Mouse (Mus musculus) testis, adult 2 months (tissue): ENCODE measurements at regions not wholly inside any gene's neighbourhood (a gene's known extent, or its start where the extent isn't known, plus 50 kb on each side); places are given as distances from the start of the nearest gene placed in this dataset.

Experiments
- H3K27ac ChIP-seq: fragments of 200-500 bp; 2 replicates; pipeline ENCODE4 v1.5.1; 2012; ENCODE audit warnings: low read depth, low read length; ENCODE audit not compliant: control insufficient read depth, insufficient read depth
- H3K27me3 ChIP-seq: fragments of 200-500 bp; 2 replicates; pipeline ENCODE4 v1.6.1; 2012; ENCODE audit warnings: mild to moderate bottlenecking, low read length, moderate library complexity; ENCODE audit not compliant: control insufficient read depth, insufficient read depth
- H3K36me3 ChIP-seq: fragments of 200-500 bp; 2 replicates; pipeline ENCODE4 v1.6.1; 2012; ENCODE audit warnings: mild to moderate bottlenecking, low read length; ENCODE audit not compliant: control insufficient read depth, insufficient read depth
- H3K4me1 ChIP-seq: fragments of 200-500 bp; 2 replicates; pipeline ENCODE4 v1.6.1; 2012; ENCODE audit warnings: low read length; ENCODE audit not compliant: control insufficient read depth, insufficient read depth
- H3K4me3 ChIP-seq: fragments of 200-500 bp; 2 replicates; pipeline ENCODE4 v1.5.1; 2012; ENCODE audit warnings: low read depth, mild to moderate bottlenecking, low read length, moderate library complexity, mixed read lengths; ENCODE audit not compliant: control insufficient read depth
- CTCF ChIP-seq: fragments of 200-500 bp; IDR thresholded peaks from 2 replicates; pipeline ENCODE4 v1.5.1; 2012; ENCODE audit warnings: low read depth, mild to moderate bottlenecking, inconsistent platforms, low read length, moderate library complexity; ENCODE audit not compliant: control insufficient read depth, insufficient read depth, insufficient replicate concordance
- POLR2A ChIP-seq: fragments of 200-500 bp; IDR thresholded peaks from 2 replicates; pipeline ENCODE4 v1.6.1; 2012; ENCODE audit warnings: low read depth, mild to moderate bottlenecking, inconsistent platforms, low read length, moderate library complexity; ENCODE audit not compliant: control insufficient read depth

DNA sequence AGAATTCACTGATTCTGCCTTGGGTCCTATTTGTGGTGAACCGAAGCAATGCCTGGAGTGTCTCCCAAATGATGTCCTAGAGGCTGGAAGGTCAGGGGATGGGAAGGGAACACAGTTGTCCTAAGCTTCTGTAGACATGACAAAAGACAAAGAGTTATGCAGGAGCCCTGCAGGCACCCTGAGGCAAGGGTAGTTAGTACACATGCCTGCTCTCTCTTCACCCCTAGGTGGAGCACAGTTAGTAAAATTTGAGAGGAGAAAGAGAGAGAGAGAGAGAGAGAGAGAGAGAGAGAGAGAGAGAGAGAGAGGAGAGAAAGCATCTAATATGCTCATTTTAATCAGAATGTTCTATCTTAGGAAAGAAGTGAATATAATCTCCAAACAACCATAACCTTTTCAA lies 87.4 kb downstream of the Gm815 start:
- TF ChIP-seq POLR2A = no peak
- Histone ChIP-seq H3K4me3 (no peak overlapping the region), H3K27ac (no peak overlapping the region), H3K4me1 (no peaks in the 10 kb centered on the region), H3K36me3 (no peaks in the 10 kb centered on the region), H3K27me3 (no peaks in the 10 kb centered on the region)

DNA sequence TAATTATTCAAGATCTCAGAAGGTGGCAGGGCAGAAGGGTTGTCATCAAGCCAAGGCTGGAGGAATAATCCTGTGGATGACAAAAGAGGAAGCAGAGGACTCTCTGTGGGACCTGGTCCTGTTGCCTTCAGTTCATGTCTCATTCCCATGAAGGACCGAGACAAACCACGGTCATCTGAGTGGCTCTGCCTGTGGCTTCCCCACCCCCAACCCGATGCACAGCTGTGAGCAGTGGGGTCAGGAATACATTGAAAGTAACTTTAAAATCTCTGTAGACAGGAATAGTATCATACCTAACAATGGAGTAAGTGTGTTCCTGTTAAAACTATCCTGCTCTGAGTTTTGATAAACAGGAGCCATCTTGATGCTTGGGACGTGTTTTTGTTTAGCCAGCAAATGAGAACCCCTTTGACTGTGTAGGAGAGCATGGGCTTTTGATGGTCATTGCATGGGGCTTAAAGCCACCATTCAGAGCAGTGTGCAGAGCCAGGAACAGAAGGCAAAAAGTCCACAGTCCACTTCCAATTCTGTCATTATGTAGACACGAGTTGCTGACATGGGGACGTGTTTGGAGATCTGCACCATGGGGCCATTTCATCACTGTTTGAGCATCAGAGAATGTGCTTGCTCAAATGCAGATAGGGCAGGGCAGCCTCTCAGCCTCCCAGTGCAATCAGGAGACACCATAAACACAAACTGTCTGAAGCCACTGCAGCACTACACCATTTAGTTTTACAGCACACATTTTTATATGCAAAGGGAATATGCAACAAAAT lies 88.3 kb downstream of the Gm815 start:
- Histone ChIP-seq H3K4me3 (no peak overlapping the region), H3K36me3 (no peaks in the 10 kb centered on the region), H3K27ac (no peak overlapping the region), H3K27me3 (no peaks in the 10 kb centered on the region), H3K4me1 (no peaks in the 10 kb centered on the region)
- no peak for TF ChIP-seq POLR2A
- TF ChIP-seq CTCF = no peak

DNA sequence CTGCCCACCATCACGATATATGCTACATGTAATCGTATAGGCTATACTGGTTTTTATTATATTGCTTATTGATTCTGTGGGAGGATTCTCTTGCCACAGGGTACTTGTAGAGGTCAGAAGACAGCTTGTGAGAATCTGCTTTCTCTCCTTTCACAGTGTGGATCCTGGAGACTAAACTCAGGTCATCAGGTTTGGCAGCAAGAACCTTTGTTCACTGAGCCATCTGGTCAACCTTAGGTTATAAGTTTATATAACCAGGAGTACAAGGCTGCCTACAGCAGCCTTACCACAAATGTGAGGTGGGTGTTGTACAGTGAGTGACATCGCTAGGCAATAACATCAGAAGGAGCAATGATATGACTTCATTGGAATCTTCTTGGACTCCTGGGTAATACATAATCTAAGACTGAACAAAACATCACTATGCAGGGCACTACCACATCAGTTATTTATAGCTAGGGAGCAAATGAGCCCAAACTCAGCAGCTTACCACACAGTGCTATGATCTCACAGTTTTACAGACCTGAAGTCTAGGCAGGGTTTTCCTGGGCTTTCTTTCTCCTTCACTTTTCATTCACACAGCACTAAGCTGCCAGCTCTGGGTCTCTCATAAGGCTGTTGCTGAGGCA lies 89.0 kb downstream of the Gm815 start:
- no peaks in the 10 kb centered on the region for H3K27me3 ChIP-seq
- H3K4me1 ChIP-seq = no peaks in the 10 kb centered on the region
- no peak for TF ChIP-seq CTCF
- TF ChIP-seq POLR2A = no peak
- no peak overlapping the region for H3K4me3 ChIP-seq
- H3K36me3 ChIP-seq = no peaks in the 10 kb centered on the region
- H3K27ac ChIP-seq = no peak overlapping the region

DNA sequence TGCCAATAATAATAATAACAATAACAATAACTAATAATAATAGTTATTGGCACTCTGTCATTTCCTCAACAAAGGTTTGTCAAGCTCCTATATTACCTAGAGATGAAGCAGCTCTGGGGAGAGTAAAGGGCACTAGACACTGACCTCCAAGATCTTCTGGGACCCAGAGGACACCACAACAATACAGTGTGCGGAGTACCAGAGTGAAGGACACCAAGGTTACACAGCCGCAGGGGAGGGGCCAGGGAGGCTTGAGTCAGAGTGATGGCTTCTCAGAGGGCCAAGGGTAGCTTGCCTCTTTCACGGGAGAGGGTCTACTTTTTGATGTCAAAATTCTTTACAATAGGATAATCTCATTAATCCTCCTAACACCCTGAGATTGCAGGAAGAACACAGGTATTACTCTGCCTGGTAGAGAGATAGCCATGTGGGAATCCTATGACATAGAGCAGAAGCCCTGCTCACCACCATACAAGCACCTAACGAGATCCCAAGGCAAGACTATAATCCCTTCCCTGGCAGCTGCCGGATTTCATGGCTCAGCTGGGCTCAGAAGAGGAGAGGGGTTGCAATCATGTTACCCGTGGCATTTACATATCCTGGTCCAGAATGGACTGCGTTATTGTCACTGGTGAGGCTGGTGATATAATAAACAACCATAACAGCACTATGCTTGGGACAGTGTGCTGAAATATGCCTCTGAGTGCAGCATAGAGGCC lies 91.1 kb downstream of the Gm815 start:
- H3K36me3 ChIP-seq = no peaks in the 10 kb centered on the region
- no peak overlapping the region for H3K4me3 ChIP-seq
- H3K27ac ChIP-seq = no peak overlapping the region
- TF ChIP-seq CTCF (no peak), POLR2A (no peak)
- H3K27me3 ChIP-seq = no peaks in the 10 kb centered on the region
- no peaks in the 10 kb centered on the region for H3K4me1 ChIP-seq

DNA sequence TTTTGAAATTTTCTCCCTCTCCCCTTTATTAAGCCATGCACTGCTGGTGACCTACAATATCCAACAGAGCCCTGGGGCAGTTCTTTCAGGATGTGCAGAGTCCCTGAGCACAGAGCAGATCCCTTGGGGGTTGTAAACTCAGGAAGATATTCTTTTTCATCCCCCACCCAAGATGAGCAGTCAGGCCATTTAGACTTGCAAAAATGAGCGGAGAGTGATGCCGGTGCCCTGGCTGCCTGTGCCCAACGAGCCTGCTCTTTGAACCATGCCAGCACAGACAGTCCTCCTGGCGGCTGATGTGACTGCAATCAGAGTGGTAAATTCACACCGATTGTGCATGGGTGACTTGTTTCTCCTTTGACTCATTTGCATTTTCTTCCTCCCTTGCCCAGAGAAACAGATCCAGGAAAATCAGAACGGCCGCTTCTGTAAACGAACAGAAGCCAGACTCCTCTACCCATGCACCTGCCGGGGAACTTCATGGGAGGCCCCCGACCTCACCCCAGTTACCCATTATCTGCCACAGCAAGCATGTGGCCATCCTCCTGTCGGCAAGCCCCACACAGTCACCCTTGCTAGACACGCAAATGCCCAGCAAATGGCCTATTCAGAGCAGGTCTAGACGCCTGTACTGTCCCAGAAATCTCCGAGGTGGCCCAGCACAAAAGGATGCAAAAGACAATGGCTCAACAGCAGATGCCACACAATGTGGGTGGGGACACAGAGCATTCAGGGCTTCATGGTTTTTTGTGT lies 92.4 kb downstream of the Gm815 start:
- no peak for TF ChIP-seq CTCF
- Histone ChIP-seq H3K27ac (no peak overlapping the region), H3K4me3 (no peak overlapping the region), H3K4me1 (no peaks in the 10 kb centered on the region), H3K36me3 (no peaks in the 10 kb centered on the region), H3K27me3 (no peaks in the 10 kb centered on the region)

DNA sequence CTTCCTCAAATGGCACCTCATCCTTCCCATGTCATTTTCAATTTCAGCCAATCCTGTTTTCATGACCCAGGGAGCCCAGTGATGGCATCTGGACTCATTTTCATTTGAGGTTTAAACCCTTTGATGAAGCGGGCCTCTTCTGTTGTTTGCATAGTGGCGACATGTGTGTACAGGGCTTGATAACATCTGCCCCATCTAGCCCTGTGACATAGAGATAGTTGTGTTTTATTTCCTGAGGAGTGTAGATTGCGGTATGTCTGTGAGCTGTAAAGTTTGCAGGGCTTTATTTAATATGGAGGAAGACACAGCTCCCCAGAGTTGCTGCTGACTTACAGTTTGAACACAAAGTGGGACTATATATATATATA lies 92.9 kb downstream of the Gm815 start:
- Histone ChIP-seq H3K27ac (no peak overlapping the region), H3K4me1 (no peaks in the 10 kb centered on the region), H3K27me3 (no peaks in the 10 kb centered on the region), H3K36me3 (no peaks in the 10 kb centered on the region), H3K4me3 (no peak overlapping the region)
- no peak for TF ChIP-seq CTCF

DNA sequence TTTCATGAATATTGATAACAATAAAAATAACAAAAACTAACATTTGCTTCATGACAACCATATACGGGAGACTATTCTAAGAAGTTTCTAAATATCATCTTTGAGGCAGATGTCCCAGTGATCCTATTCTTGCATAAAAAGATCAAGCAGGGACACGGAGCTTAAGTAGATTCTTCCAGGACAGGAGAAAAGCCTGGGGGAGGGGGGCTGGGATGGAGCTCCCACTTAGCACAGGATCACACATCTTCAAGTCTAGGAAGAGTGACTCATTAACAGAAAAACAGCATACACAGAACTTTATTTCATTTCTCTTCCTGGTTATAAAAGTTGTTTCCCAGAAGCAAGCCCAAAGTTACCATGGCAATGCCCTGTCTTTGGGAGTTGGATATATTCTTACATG lies 93.6 kb downstream of the Gm815 start:
- no peak overlapping the region for H3K4me3 ChIP-seq
- no peak overlapping the region for H3K27ac ChIP-seq
- TF ChIP-seq CTCF = no peak
- TF ChIP-seq POLR2A = no peak
- no peaks in the 10 kb centered on the region for H3K27me3 ChIP-seq
- no peaks in the 10 kb centered on the region for H3K4me1 ChIP-seq
- H3K36me3 ChIP-seq = no peaks in the 10 kb centered on the region
